Mouse (Mus musculus) cerebellum, adult 2 months (tissue): ENCODE results near the gene Klf13.

Experiments used
- CTCF ChIP-seq: fragments of 200-500 bp; IDR thresholded peaks from 2 replicates; pipeline ENCODE4 v1.5.1; 2011; ENCODE audit warnings: low read depth, mild to moderate bottlenecking, control low read depth, low read length, moderate library complexity, borderline replicate concordance; ENCODE audit not compliant: insufficient read depth
- POLR2A ChIP-seq: fragments of 200-500 bp; IDR thresholded peaks from 2 replicates; pipeline ENCODE4 v1.6.1; 2011; ENCODE audit warnings: low read length, control low read depth, borderline replicate concordance; ENCODE audit not compliant: insufficient read depth

GRCm38 (mm10) chr7:63924151-63924550 is 14.6 kb downstream of the Klf13 start:
- no peak for TF ChIP-seq CTCF
- TF ChIP-seq POLR2A: no peak
